Mouse (Mus musculus) hindbrain, embryonic 15.5 days (tissue): ENCODE results near the gene AY074887. TPM values are rescaled to one million over a fixed set of nuclear protein-coding genes. Genes with fewer than 3 reads are reported as not detected.
"Not testable (repeated sequence)": the region's sequence is repeated elsewhere in the genome, so short reads cannot be mapped to it uniquely, and the experiment has no call there.

Source experiments
- ATAC-seq: fragments of 200-750 bp; cut with Nextera tagmentation; 2 replicates; pipeline ENCODE4 v1.8.0; 2017; ENCODE audit warnings: low read depth, moderate number of reproducible peaks, moderate TSS enrichment; ENCODE audit not compliant: low FRiP score
- H3K27ac ChIP-seq: fragments of 300-500 bp; sonication (generic); replicated peaks from 2 replicates; pipeline ENCODE4 v1.5.1; 2015; ENCODE audit warnings: mild to moderate bottlenecking, inconsistent platforms
- H3K27me3 ChIP-seq: fragments of 300-500 bp; sonication (generic); 2 replicates; pipeline ENCODE4 v1.6.1; 2015; ENCODE audit warnings: control low read depth, inconsistent platforms
- H3K36me3 ChIP-seq: fragments of 300-500 bp; sonication (generic); 2 replicates; pipeline ENCODE4 v1.6.1; 2015; ENCODE audit warnings: control low read depth, inconsistent platforms
- H3K4me1 ChIP-seq: fragments of 300-500 bp; sonication (generic); replicated peaks from 2 replicates; pipeline ENCODE4 v1.6.1; 2015; ENCODE audit warnings: control low read depth, inconsistent platforms
- H3K4me2 ChIP-seq: fragments of 300-500 bp; sonication (generic); 2 replicates; pipeline ENCODE4 v1.6.1; 2015; ENCODE audit warnings: moderate library complexity, mild to moderate bottlenecking, inconsistent platforms
- H3K4me3 ChIP-seq: fragments of 300-500 bp; sonication (generic); 2 replicates; pipeline ENCODE4 v1.5.1; 2015; ENCODE audit warnings: mild to moderate bottlenecking, inconsistent platforms
- H3K9ac ChIP-seq: fragments of 300-500 bp; sonication (generic); 2 replicates; pipeline ENCODE4 v1.6.1; 2015; ENCODE audit warnings: inconsistent platforms
- H3K9me3 ChIP-seq: fragments of 300-500 bp; sonication (generic); 2 replicates; pipeline ENCODE4 v1.6.1; 2016; ENCODE audit warnings: control low read depth, inconsistent platforms
- WGBS: fragments of 180-500 bp; shearing (Covaris S2); methylation state at CpG from one replicate; pipeline ENCODE4 v1.1.7; 2015; 5-methylcytosine and 5-hydroxymethylcytosine counted together
- polyA plus RNA-seq: library from polyadenylated mRNA; unstranded; fragments of >200 nt; fragmentation: Nextera tagmentation; extraction: Ambion mirVana; gene quantifications from 2 replicates; pipeline ENCODE4 v1.2.1, GENCODE M21; 2015

The AY074887 gene
- polyA plus RNA-seq, result 1.1 and 1.4 TPM in 2 replicates

- Histone ChIP-seq H3K27me3 (no peaks in the 10 kb centered on the region), H3K4me3 (peak within 1 kb of the TSS; percentile 68), H3K9me3 (no peaks in the 10 kb centered on the region), H3K4me1 (peaks cover 31% of the 10 kb centered on the region), H3K27ac (peak within 1 kb of the TSS; percentile 95), H3K4me2 (peak within 1 kb of the TSS; percentile 72), H3K36me3 (peaks cover 26% of the 10 kb centered on the region), H3K9ac (peak within 1 kb of the TSS; percentile 85)
- ATAC-seq, result peak; percentile 100
- WGBS, result 0% methylated on average over 63 of the region's 65 CpGs
These were observed at the start of gene AY074887, which contains the start of gene Psma4 for GRCm38 (mm10) chr9:54950575-54951321. Gene AY074887, minus strand, starts transcription at chr9:54950998. Gene Psma4, plus strand, starts transcription at chr9:54950790.

- no peaks in the 10 kb centered on the region for H3K27me3 ChIP-seq
- 86% methylated on average over 3 of the region's 3 CpGs for WGBS
- no peak overlapping the region for H3K9ac ChIP-seq
- no peak for ATAC-seq
- H3K4me2 ChIP-seq, result no peak overlapping the region
- H3K36me3 ChIP-seq, result no peaks in the 10 kb centered on the region
- no peaks in the 10 kb centered on the region for H3K4me1 ChIP-seq
- no peak overlapping the region for H3K4me3 ChIP-seq
- H3K9me3 ChIP-seq, result no peaks in the 10 kb centered on the region
- no peak overlapping the region for H3K27ac ChIP-seq
These were observed 44.8 kb upstream of the AY074887 start for GRCm38 (mm10) chr9:54995645-54996044.

GRCm38 (mm10) chr9:54994381-54994780 is 43.6 kb upstream of the AY074887 start:
- no peak overlapping the region for H3K27ac ChIP-seq
- H3K27me3 ChIP-seq, result no peaks in the 10 kb centered on the region
- no peak overlapping the region for H3K4me2 ChIP-seq
- H3K4me1 ChIP-seq, result no peaks in the 10 kb centered on the region
- no peaks in the 10 kb centered on the region for H3K9me3 ChIP-seq
- 41% methylated on average over 3 of the region's 3 CpGs for WGBS
- no peak for ATAC-seq
- no peaks in the 10 kb centered on the region for H3K36me3 ChIP-seq
- H3K9ac ChIP-seq, result no peak overlapping the region
- no peak overlapping the region for H3K4me3 ChIP-seq

GRCm38 (mm10) chr9:54990362-54990761 is 39.6 kb upstream of the AY074887 start:
- H3K9me3 ChIP-seq, result no peaks in the 10 kb centered on the region
- no peak overlapping the region for H3K9ac ChIP-seq
- no peak overlapping the region for H3K4me2 ChIP-seq
- no peak for ATAC-seq
- no peak overlapping the region for H3K27ac ChIP-seq
- no peaks in the 10 kb centered on the region for H3K36me3 ChIP-seq
- H3K4me3 ChIP-seq, result no peak overlapping the region
- H3K4me1 ChIP-seq, result no peaks in the 10 kb centered on the region
- no peaks in the 10 kb centered on the region for H3K27me3 ChIP-seq
- WGBS, result 81% methylated on average over 3 of the region's 3 CpGs

GRCm38 (mm10) chr9:54982401-54982800 is 31.6 kb upstream of the AY074887 start:
- WGBS, result 7% methylated on average over 7 of the region's 7 CpGs
- peaks cover 14% of the 10 kb centered on the region for H3K27me3 ChIP-seq
- no peak for ATAC-seq
- no peaks in the 10 kb centered on the region for H3K36me3 ChIP-seq
- no peaks in the 10 kb centered on the region for H3K9me3 ChIP-seq
- H3K4me2 ChIP-seq, result peak overlapping the region; percentile 85
- peak overlapping the region; percentile 48 for H3K4me3 ChIP-seq
- H3K9ac ChIP-seq, result no peak overlapping the region
- peaks cover 30% of the 10 kb centered on the region for H3K4me1 ChIP-seq
- no peak overlapping the region for H3K27ac ChIP-seq

- ATAC-seq, result peak; percentile 89
- Histone ChIP-seq H3K9me3 (no peaks in the 10 kb centered on the region), H3K27me3 (peaks cover 14% of the 10 kb centered on the region), H3K27ac (0 out of 2 replicates have a peak overlapping the region, but pooled peaks have one; percentile 3), H3K4me1 (peaks cover 30% of the 10 kb centered on the region), H3K4me2 (peak overlapping the region; percentile 85), H3K9ac (peak overlapping the region; percentile 60), H3K4me3 (peak overlapping the region; percentile 48), H3K36me3 (no peaks in the 10 kb centered on the region)
- whole genome bisulfite sequencing, result under 1% methylated on average over 61 of the region's 85 CpGs
These were observed 30.7 kb upstream of the AY074887 start for GRCm38 (mm10) chr9:54981291-54982191.

GRCm38 (mm10) chr9:54980674-54981073 is 29.9 kb upstream of the AY074887 start, which contains the start of gene Chrna5:
Gene Chrna5, plus strand, starts transcription at chr9:54980880.
- no peaks in the 10 kb centered on the region for H3K36me3 ChIP-seq
- H3K27me3 ChIP-seq, result peaks cover 14% of the 10 kb centered on the region
- H3K4me3 ChIP-seq, result peak within 1 kb of the TSS; percentile 48
- H3K4me1 ChIP-seq, result peaks cover 30% of the 10 kb centered on the region
- peak within 1 kb of the TSS; percentile 85 for H3K4me2 ChIP-seq
- H3K9me3 ChIP-seq, result no peaks in the 10 kb centered on the region
- ATAC-seq, result no peak
- H3K27ac ChIP-seq, result 0 out of 2 replicates have a peak within 1 kb of the TSS, but pooled peaks have one; percentile 3
- WGBS, result 28% methylated on average over 8 of the region's 8 CpGs
- H3K9ac ChIP-seq, result peak within 1 kb of the TSS; percentile 60

GRCm38 (mm10) chr9:54969972-54970637 is 19.3 kb upstream of the AY074887 start:
- Histone ChIP-seq H3K4me2 (no peak overlapping the region), H3K27me3 (no peaks in the 10 kb centered on the region), H3K27ac (no peak overlapping the region), H3K4me1 (no peaks in the 10 kb centered on the region), H3K9ac (no peak overlapping the region), H3K9me3 (no peaks in the 10 kb centered on the region), H3K36me3 (no peaks in the 10 kb centered on the region), H3K4me3 (no peak overlapping the region)
- WGBS, result 58% methylated on average over 8 of the region's 8 CpGs
- no peak for ATAC-seq

GRCm38 (mm10) chr9:54963669-54964068 is 12.9 kb upstream of the AY074887 start:
- Histone ChIP-seq H3K9me3 (no peaks in the 10 kb centered on the region), H3K4me1 (no peaks in the 10 kb centered on the region), H3K27ac (no peak overlapping the region), H3K4me2 (no peak overlapping the region), H3K9ac (no peak overlapping the region), H3K36me3 (peaks cover 15% of the 10 kb centered on the region), H3K4me3 (no peak overlapping the region), H3K27me3 (no peaks in the 10 kb centered on the region)
- no peak for ATAC-seq

GRCm38 (mm10) chr9:54961059-54961458 is 10.3 kb upstream of the AY074887 start:
- Histone ChIP-seq H3K9me3 (no peaks in the 10 kb centered on the region), H3K27ac (no peak overlapping the region), H3K4me1 (no peaks in the 10 kb centered on the region), H3K4me2 (no peak overlapping the region), H3K36me3 (peaks cover 38% of the 10 kb centered on the region), H3K27me3 (no peaks in the 10 kb centered on the region), H3K4me3 (no peak overlapping the region), H3K9ac (no peak overlapping the region)
- ATAC-seq, result no peak
- WGBS, result 94% methylated on average over 4 of the region's 4 CpGs

GRCm38 (mm10) chr9:54950162-54950561 is 636 bp downstream of the AY074887 start:
- Histone ChIP-seq H3K4me2 (peak overlapping the region; percentile 72), H3K27ac (peak overlapping the region; percentile 95), H3K9ac (peak overlapping the region; percentile 50), H3K36me3 (peaks cover 21% of the 10 kb centered on the region), H3K4me3 (peak overlapping the region; percentile 68), H3K4me1 (peaks cover 31% of the 10 kb centered on the region)
- 52% methylated on average over 8 of the region's 8 CpGs for WGBS
- H3K9me3 ChIP-seq, ATAC-seq, H3K27me3 ChIP-seq: not testable (repeated sequence)
